Mouse (Mus musculus) hindbrain, embryonic 12.5 days (tissue): ENCODE measurements at regions not wholly inside any gene's neighbourhood (a gene's known extent, or its start where the extent isn't known, plus 50 kb on each side); places are given as distances from the start of the nearest gene placed in this dataset. TPM values are rescaled to one million over a fixed set of nuclear protein-coding genes. Genes with fewer than 3 reads are reported as not detected.

ENCODE experiments used
- ATAC-seq: fragments of 200-750 bp; cut with Nextera tagmentation; 2 replicates; pipeline ENCODE4 v1.8.0; 2017; ENCODE audit warnings: moderate TSS enrichment; ENCODE audit not compliant: low FRiP score
- H3K27ac ChIP-seq: fragments of 300-500 bp; sonication (generic); 2 replicates; pipeline ENCODE4 v1.5.1; 2016; ENCODE audit warnings: mild to moderate bottlenecking
- H3K27me3 ChIP-seq: fragments of 300-500 bp; sonication (generic); 2 replicates; pipeline ENCODE4 v1.6.1; 2016; ENCODE audit warnings: mild to moderate bottlenecking
- H3K36me3 ChIP-seq: fragments of 300-500 bp; sonication (generic); 2 replicates; pipeline ENCODE4 v1.6.1; 2016; ENCODE audit warnings: mild to moderate bottlenecking
- H3K4me1 ChIP-seq: fragments of 300-500 bp; sonication (generic); 2 replicates; pipeline ENCODE4 v1.6.1; 2016
- H3K4me2 ChIP-seq: fragments of 300-500 bp; sonication (generic); replicated peaks from 2 replicates; pipeline ENCODE4 v1.6.1; 2016; ENCODE audit warnings: mild to moderate bottlenecking
- H3K4me3 ChIP-seq: fragments of 300-500 bp; sonication (generic); 2 replicates; pipeline ENCODE4 v1.5.1; 2016; ENCODE audit warnings: mild to moderate bottlenecking
- H3K9ac ChIP-seq: fragments of 300-500 bp; sonication (generic); 2 replicates; pipeline ENCODE4 v1.6.1; 2016; ENCODE audit warnings: mild to moderate bottlenecking, moderate library complexity
- H3K9me3 ChIP-seq: fragments of 300-500 bp; sonication (generic); replicated peaks from 2 replicates; pipeline ENCODE4 v1.6.1; 2016; ENCODE audit warnings: mild to moderate bottlenecking
- WGBS: fragments of 180-500 bp; shearing (Covaris S2); methylation state at CpG from one replicate; pipeline ENCODE4 v1.1.7; 2016; 5-methylcytosine and 5-hydroxymethylcytosine counted together
- microRNA-seq: library from miRNA; unstranded; fragments of <30 nt; microRNA quantifications from one replicate; pipeline ENCODE4, GENCODE M21; 2017

DNA sequence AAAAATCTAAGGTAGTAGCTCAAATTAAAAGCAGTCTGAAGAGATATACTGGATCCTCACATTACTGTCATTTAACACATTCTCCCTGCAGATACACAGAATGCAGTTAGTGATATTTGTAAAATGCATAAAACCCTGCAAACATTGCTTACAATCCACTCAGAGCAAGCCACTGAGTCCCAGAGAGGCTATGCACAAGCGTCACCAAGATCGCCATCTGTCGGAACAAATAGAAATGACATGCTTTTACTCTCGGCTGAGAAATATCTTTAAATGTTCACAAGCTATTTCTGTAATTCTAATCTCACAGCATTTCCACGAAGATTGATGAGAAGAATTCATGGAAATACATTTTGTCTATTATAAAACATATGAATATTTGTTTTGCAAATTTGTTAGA, 139.7 kb upstream of the Steap4 start:
- no peak for ATAC-seq
- H3K4me2 ChIP-seq: no peak overlapping the region
- no peak overlapping the region for H3K4me3 ChIP-seq
- H3K4me1 ChIP-seq: no peaks in the 10 kb centered on the region
- H3K27me3 ChIP-seq: no peaks in the 10 kb centered on the region
- no peak overlapping the region for H3K9ac ChIP-seq
- H3K36me3 ChIP-seq: no peaks in the 10 kb centered on the region
- WGBS: 42% methylated on average over 5 of the region's 5 CpGs
- no peaks in the 10 kb centered on the region for H3K9me3 ChIP-seq
- no peak overlapping the region for H3K27ac ChIP-seq

GRCm38 (mm10) chr5:7821700-7822099, 138.6 kb upstream of the Steap4 start:
- Histone ChIP-seq H3K4me1 (no peaks in the 10 kb centered on the region), H3K9me3 (no peaks in the 10 kb centered on the region), H3K27ac (no peak overlapping the region), H3K27me3 (no peaks in the 10 kb centered on the region), H3K4me2 (no peak overlapping the region), H3K4me3 (no peak overlapping the region), H3K9ac (no peak overlapping the region), H3K36me3 (no peaks in the 10 kb centered on the region)
- WGBS: 76% methylated on average over 3 of the region's 3 CpGs
- ATAC-seq: no peak

GRCm38 (mm10) chr5:7829618-7830017, 130.6 kb upstream of the Steap4 start:
- H3K9ac ChIP-seq: no peak overlapping the region
- 85% methylated on average over 3 of the region's 3 CpGs for WGBS
- no peak overlapping the region for H3K4me2 ChIP-seq

DNA sequence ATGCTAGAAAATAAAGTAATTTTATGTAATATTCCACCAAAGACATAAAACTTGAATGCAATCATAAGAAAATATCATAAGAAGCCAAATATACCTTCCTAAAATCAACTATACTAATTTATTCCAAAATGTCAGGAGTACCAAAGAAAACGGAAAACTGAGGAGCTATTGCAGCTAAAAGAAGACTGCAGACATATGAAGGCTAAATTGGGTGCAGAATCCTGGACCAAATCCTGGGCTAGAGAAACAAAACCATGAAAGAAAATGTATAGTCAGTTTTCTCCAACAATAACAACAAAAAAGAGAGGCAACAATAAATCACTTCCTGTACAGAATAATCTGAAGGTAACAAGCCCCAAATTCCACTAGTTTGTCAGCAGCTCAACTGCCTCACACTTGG, 126.4 kb upstream of the Steap4 start:
- Histone ChIP-seq H3K4me2 (no peak overlapping the region), H3K4me1 (no peaks in the 10 kb centered on the region), H3K27me3 (no peaks in the 10 kb centered on the region), H3K36me3 (no peaks in the 10 kb centered on the region), H3K9me3 (no peaks in the 10 kb centered on the region), H3K27ac (no peak overlapping the region), H3K9ac (no peak overlapping the region), H3K4me3 (no peak overlapping the region)
- no peak for ATAC-seq
- WGBS: 90% methylated on average over 1 of the region's 1 CpGs

More at GRCm38 (mm10) chr5:7829618-7830017, 130.6 kb upstream of the Steap4 start:
- H3K36me3 ChIP-seq: no peaks in the 10 kb centered on the region
- H3K9me3 ChIP-seq: no peaks in the 10 kb centered on the region
- no peak overlapping the region for H3K27ac ChIP-seq
- H3K4me3 ChIP-seq: no peak overlapping the region
- H3K4me1 ChIP-seq: no peaks in the 10 kb centered on the region
- ATAC-seq: no peak
- H3K27me3 ChIP-seq: no peaks in the 10 kb centered on the region

DNA sequence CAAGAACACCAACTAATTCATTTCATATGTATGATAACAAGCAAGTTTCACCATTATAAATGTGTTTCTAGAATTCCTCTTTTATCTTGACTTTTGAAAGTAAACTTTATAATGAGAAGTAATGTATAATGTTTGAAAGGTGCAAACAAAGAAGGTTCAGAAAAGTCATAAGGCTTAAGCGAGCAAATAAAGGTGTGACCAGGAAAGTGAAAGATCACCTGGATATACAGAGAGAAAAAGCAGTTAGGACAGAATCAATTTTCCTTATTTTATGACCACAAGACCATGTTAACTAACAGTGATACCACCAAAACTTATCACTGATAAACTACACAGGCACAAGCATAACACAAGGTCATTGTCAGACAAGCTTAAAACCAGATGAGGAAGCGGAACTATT, 97.2 kb upstream of the Steap4 start:
- Histone ChIP-seq H3K9me3 (no peaks in the 10 kb centered on the region), H3K4me3 (no peak overlapping the region), H3K27me3 (no peaks in the 10 kb centered on the region), H3K4me1 (no peaks in the 10 kb centered on the region), H3K4me2 (no peak overlapping the region), H3K27ac (no peak overlapping the region), H3K9ac (no peak overlapping the region), H3K36me3 (no peaks in the 10 kb centered on the region)
- no peak for ATAC-seq
- 91% methylated on average over 2 of the region's 2 CpGs for WGBS

DNA sequence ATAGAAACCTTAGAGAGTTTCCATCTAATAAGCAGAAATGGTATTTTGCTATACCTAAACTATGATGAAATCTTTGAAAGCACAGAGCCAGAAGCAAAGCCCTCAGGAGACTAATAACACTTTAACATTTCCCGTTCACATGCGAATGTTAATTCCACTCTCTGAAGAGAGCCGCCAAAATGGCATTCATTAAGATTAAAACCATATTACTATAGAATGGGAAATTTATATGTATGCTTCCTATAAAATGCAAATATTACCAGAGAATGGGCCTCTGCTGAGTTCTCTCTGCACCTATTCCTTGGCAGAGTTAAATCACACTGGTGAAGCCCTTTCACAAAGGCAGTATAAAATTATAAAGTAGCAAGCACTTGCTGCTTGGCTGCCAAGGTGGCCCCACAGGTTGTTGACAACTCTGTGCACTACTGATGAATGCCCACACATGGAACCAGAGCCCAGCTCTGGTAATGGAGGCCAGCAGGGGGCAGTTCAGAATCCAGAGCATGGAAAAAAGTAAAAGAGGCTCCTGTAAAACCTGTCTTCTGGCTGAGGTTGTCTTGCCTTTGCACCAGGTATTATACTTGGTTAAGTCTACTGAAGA, 94.1 kb upstream of the Steap4 start:
- Histone ChIP-seq H3K9ac (no peak overlapping the region), H3K27ac (no peak overlapping the region), H3K27me3 (no peaks in the 10 kb centered on the region), H3K4me3 (no peak overlapping the region), H3K4me1 (no peaks in the 10 kb centered on the region), H3K4me2 (no peak overlapping the region), H3K9me3 (no peaks in the 10 kb centered on the region), H3K36me3 (no peaks in the 10 kb centered on the region)
- WGBS: 79% methylated on average over 3 of the region's 3 CpGs
- ATAC-seq: no peak

GRCm38 (mm10) chr5:7899537-7899936, 60.7 kb upstream of the Steap4 start:
- no peak for ATAC-seq
- Histone ChIP-seq H3K4me1 (no peaks in the 10 kb centered on the region), H3K27ac (no peak overlapping the region), H3K27me3 (no peaks in the 10 kb centered on the region), H3K9me3 (no peaks in the 10 kb centered on the region), H3K9ac (no peak overlapping the region), H3K4me2 (no peak overlapping the region), H3K36me3 (no peaks in the 10 kb centered on the region), H3K4me3 (no peak overlapping the region)
- WGBS: 83% methylated on average over 3 of the region's 3 CpGs

Small RNAs in the stretch of these regions (microRNA-seq; reads per million reads assigned to microRNA genes)
- not detected for gene Gm22196
